Mouse (Mus musculus) natural killer cell, adult 2 months (primary cell): ENCODE data around the gene Rpa1.
"Not testable (repeated sequence)": the region's sequence is repeated elsewhere in the genome, so short reads cannot be mapped to it uniquely, and the experiment has no call there.

Experiments
- DNase-seq, 2 experiments: peaks; one replicate each; pipeline ENCODE4 v3.0.0; 2022; ENCODE audit warnings: low spot score in 2 of 2

The Rpa1 gene

DNA sequence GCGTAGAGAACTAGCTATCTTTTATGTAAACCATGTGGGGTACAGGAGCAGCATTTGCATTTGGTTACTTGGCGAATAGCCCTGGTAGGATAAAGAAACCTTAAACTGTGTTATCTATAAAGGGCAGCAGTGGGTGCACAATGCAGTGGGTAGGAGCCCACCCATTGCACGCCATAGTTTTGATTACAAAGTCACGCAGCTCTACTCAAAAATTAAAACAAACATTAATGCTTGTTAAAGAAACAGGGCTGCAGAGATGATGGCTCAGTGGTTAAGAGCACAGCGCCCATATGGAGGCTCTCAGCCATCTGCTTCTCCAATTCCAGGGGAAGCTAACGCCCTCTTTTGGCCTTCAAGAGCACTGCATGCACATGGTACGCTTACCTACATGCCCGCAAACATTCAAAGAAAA is 24.8 kb downstream of the Rpa1 start:
- no peak for DNase-seq

DNA sequence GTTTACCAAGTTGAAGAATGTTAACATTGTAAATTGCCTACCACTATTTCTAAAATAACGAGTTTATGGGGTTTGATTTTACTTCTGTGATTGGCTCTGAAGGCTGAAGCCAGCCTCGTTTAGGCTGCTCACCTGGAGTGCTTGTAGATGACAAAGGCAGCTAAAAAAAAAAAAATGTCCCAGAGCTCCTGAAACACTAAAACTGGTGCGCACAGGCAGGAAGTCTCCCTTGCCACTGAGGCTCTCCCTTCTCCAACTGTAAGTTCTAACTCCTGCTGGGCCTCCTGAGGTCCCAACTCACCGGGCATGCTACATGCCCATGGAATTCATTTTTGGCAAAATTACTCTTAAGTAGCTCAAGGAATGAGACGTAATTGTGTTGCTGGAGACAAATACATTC is 28.9 kb downstream of the Rpa1 start:
- no peak for DNase-seq

DNA sequence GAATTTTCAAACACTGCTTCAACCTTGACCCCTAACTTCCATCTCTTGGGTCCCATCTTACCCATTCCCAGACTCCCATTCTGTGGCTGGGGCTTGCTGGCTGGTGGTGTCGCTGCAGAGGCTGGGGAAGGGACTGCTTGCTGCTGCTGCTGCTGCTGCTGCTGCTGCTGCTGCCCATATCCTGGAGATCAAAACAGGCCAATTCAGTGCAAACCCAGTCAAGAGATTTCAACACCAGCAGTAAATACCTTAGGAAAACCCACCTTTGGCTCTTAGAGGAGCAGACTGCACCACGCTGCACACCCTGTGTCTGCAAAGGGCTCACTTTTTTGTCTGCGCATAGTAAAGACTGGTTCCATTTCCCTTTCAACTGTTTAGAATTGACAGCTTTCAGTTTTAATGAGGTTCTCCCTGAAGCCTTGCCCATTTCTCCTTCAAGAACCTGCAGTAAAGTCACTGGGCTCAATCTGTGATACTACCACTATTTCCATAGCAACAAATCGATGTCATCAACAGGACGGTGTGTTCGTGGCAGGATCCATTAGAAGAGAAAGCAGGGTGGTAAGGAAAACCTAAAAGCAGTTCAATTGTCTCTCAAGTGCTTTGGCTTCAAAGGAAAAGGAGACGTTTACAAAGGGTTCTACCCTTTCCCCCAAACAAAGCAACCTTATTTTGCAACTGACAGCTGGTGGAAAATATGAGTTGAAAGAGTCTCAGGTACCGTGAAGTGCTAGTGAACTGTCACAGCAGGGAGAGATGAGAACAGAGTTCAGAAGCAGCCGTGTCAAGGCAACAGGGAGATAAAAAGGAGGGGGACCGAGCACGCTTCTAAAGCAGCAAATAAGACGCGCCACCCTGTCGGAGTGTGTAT is 29.5 kb downstream of the Rpa1 start:
- no peak for DNase-seq

GRCm38 (mm10) chr11:75313834-75314233 is 34.3 kb downstream of the Rpa1 start:
- no peak for DNase-seq

GRCm38 (mm10) chr11:75311751-75312150 is 36.4 kb downstream of the Rpa1 start:
- DNase-seq, result no peak

DNA sequence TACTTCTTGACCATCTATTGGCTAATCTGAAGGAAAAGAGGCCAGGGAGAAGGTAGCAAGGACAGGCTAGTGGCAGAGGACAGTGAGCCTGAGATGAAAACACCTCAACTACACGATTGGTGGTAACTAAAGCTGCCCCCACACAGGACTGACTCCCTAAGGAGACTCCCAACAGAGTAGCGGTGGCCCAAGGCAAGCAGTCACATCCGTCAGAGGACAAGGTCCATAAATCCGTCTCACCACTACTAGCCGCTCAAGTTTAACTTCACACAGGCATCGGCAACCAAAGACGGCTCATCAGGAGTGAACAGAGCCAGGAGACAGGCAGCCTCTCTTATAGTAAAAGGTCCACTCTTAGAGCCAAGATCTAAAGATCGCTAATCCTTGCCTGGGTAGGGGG is 37.3 kb downstream of the Rpa1 start:
- DNase-seq, result no peak

GRCm38 (mm10) chr11:75308650-75309049 is 39.5 kb downstream of the Rpa1 start:
- DNase-seq, result no peak

GRCm38 (mm10) chr11:75304797-75305196 is 43.3 kb downstream of the Rpa1 start:
- DNase-seq, result no peak

- DNase-seq, result no peak
Measured at GRCm38 (mm10) chr11:75300954-75301353, 47.2 kb downstream of the Rpa1 start.

- DNase-seq, result no peak
Measured at GRCm38 (mm10) chr11:75299786-75300185, 48.3 kb downstream of the Rpa1 start.

DNA sequence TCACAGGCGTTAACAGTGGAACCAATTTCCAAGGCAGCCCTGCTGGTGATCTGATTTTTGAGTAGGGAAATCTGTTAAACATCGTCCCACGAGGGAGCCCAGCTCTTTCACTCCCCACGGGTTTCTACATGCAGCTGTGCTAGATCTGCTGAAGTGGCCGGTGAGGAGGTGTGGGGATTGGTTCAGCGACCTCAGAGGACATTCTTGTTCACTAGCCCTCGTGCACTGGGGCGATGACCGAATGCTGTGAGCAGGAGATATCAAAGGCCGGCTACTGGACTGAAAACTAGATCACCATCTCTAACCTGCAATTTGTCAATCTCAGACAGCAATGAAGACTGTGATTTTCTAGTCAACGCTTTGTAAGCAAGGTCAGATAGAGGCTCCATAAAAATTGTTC is 49.6 kb downstream of the Rpa1 start:
- no peak for DNase-seq

DNA sequence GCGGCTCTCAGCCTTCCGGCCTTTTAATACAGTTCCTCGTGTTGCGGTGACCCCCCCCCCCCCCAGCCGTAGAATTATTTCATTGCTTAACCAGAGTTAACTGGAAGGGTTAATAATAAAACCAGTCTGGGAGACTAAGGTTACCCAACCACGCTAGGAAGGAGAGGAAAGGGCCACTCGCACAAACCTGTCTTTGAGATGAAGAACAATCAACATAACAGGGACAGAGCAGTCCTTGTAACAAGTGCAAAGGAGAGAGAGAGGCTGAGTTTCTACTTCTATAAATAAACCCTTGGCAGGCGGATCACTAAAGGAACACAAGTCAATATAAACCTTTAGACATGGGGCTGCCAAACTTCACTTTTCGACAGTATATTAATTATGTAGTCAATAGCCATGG is 50.5 kb downstream of the Rpa1 start:
- DNase-seq, result no peak

DNA sequence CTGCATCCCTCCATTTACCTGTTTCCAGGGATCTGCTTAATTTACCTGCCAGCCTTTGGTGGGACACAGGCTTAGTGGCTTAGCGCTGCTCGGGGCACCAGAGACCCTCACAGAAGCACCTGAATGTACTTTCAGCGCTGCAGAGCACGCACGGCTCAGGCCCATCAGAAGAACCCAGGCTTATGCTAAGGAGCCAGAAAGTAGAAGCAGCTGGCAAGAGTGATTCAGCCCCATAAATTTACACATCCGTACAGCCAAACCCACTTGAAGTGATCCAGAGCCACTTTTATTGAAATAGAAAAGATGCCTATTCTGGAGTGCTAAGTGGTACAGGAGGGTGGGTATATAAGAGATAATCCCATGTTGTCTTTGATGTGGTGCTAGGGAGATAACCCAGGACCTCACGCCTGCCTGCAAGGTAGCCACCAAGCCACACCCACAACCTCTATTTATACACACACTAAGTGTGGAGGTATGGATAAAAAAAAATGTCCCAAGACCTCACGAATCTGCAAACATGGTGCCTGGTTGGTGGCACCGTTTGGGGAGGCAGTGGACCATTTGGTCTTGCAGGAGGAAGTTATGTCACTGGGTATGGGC is 51.6 kb downstream of the Rpa1 start:
- no peak for DNase-seq

- not testable (repeated sequence) for DNase-seq
Measured at GRCm38 (mm10) chr11:75295534-75295933, 52.6 kb downstream of the Rpa1 start.

DNA sequence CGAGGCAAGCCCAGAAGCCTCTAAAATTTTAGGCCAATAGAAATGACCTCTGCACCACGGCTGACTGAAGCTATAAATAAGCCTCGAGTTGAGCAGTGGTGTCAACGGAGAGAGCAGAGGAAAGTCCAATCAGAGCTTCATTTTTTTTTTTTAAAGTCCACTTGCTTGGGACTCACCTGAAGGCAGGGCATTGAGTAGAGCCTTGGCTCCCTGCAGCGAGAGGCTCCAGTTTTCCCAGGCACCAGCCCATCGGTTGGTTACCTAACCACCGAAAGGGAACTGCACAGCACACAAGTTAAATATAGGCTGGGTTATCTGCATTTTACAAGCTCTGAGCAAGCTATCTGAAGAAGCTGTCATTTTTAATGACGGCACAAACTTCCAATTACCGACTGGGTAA is 53.3 kb downstream of the Rpa1 start:
- no peak for DNase-seq

DNA sequence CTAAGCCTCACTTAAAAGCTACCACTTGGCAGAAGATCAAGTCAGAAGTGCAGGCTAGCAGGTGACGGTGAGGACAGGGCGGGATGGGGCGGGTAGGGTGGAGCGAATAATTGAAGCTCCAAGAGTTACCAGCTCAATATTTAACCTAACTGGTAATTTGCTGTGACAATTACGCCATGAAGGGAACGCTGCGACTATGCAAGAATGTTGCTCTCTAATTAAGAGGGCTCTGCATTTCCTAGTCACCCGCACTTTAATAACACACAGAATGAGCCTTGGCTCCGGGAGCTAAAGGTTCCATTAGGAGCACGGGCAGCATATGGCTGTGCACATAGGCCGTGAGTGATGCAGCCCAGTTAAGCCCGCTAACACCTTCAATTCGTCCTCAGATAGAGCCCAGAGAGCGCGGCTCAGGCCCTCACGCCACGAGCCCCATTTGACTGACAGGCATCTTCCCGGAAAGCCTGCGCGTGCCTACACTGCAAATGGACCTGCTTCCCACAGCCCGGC is 54.2 kb downstream of the Rpa1 start:
- DNase-seq, result no peak

DNA sequence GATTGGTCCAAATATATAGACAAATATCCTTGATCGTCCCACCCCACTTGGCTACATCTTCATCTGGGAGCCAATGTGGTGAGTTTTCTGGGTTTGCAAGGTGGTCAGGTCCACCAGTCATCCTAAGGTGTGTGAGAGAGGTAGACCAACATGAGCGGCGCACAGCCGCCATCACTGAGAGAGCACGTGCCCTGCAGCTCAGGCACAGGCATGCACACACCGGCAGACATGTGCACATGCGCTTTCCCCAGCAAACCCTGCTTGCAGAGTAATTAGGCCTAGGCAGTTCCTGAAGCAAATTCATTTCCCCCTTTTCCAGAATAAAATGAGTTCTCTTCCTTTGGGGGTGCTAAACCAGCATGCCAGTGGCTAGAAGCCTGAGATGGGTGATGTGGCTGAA is 55.8 kb downstream of the Rpa1 start:
- no peak for DNase-seq

DNA sequence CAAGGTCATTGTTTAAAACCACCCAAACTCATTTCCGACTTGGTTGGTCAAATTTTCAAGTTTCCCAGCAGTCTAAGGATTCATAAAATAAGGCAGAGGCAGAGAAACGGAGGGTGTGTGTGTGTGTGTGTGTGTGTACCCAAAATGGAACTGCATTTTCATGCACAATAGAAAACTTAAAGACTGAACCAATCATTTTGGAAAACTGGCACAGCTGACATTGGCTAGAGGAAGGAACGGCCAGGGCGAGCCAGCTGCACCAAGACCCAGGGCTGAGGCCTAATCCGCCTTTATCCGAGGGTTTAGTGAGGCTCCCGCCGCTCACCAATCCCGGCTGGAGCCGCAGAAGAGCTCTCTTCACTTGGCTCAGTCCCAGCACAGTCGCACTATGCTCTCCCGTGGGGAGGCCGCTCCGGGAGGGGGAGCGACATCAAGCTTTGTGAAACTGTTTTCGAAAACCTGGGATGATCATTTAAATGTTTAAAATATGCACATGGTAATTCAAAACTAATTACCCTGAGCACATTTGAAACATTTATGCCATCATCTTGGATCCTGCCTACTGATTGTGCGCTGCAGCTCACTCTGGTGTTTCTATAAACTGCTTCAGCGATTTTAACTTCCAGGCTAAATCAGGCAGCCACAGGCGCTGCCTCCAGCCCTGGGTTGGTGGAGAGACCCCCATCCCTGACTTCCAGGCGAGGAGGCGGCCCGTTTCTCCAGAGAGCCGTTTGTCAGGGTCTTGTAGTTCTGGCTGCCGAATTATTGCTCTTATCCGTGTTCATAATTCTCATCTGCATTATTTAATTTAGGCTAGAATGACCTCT is 56.5 kb downstream of the Rpa1 start:
- DNase-seq, result no peak

DNA sequence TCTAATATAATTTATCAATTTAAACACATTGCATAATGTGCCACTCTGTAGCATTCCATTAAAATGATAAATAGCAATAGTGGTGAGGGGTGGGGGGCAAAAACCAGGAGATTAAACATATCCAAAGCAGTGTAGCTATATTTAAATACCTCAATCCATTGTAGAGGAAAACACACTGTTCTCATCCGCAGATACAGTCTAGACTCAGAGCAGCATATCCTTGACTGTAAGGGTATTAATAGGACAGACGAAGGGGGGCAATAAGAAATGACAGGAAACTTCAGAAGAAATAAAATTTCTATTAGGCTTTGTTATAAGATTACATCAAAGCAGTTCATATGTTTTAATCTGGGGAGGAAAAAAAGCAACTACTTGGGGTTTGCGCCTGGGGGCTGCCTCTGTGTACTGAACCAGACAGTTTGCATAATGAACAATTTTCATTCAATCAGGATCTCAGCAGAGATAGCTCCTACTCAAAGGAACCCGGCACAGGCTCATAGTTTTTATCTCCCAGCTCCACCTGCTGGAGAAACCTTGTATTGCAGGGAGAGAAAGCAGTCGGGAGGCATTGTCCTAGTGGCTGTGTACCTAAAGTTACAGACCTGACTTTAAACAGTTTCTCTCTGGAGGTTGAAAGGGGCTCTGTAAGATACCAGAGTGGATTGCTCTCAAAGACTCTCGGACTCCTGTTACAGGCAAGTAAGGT is 57.4 kb downstream of the Rpa1 start:
- peak; percentile 80 to 87 for DNase-seq

GRCm38 (mm10) chr11:75289120-75289519 is 59.0 kb downstream of the Rpa1 start:
- no peak for DNase-seq

DNA sequence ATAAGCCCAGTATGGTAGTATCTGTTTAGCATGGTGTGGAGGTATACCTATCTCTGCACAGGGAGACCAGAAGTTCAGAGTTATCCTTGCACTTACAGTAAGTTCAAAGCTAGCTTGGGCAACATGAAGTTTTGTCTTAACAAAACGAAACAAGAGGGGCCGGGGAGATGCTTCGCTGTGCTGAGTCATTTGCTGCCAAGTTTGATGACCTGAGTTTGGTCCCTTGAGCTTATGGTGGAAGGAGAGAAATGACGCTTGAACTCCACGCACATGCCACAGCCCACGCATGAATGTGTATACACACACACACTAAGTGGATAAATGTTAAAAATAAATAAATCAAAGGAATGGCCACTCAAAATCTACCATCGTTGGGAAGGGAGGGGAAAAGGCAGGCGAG is 59.6 kb downstream of the Rpa1 start:
- no peak for DNase-seq

GRCm38 (mm10) chr11:75287940-75288339 is 60.2 kb downstream of the Rpa1 start:
- no peak for DNase-seq
